Mouse (Mus musculus) heart, adult 2 months (tissue): Measurements from ENCODE around the gene Mtf1. TPM values are rescaled to one million over a fixed set of nuclear protein-coding genes. Genes with fewer than 3 reads are reported as not detected.

Experiments
- DNase-seq, 2 experiments: peaks; one replicate each; pipeline ENCODE4 v3.0.0; 2021
- H3K27ac ChIP-seq: fragments of 200-600 bp; 2 replicates; pipeline ENCODE4 v1.8.1; 2022
- H3K27me3 ChIP-seq: fragments of 200-500 bp; 2 replicates; pipeline ENCODE4 v1.6.1; 2012; ENCODE audit warnings: mild to moderate bottlenecking, low read length, inconsistent platforms, mixed read lengths; ENCODE audit not compliant: control insufficient read depth, insufficient read depth
- H3K36me3 ChIP-seq: fragments of 200-500 bp; 2 replicates; pipeline ENCODE4 v1.6.1; 2012; ENCODE audit warnings: low read length, inconsistent platforms; ENCODE audit not compliant: control insufficient read depth, insufficient read depth
- H3K4me1 ChIP-seq: fragments of 200-500 bp; 2 replicates; pipeline ENCODE4 v1.6.1; 2011; ENCODE audit warnings: low read length; ENCODE audit not compliant: control insufficient read depth, insufficient read depth
- H3K4me3 ChIP-seq: fragments of 200-600 bp; 2 replicates; pipeline ENCODE4 v1.8.1; 2022
- H3K79me2 ChIP-seq: fragments of 200-500 bp; replicated peaks from 2 replicates; pipeline ENCODE4 v1.6.1; 2012; ENCODE audit warnings: mild to moderate bottlenecking, inconsistent platforms, low read length, moderate library complexity, mixed read lengths; ENCODE audit not compliant: control insufficient read depth, insufficient read depth
- H3K9ac ChIP-seq: fragments of 200-500 bp; 2 replicates; pipeline ENCODE4 v1.6.1; 2012; ENCODE audit warnings: low read depth, mild to moderate bottlenecking, control low read depth, inconsistent platforms, low read length, mixed read lengths
- CTCF ChIP-seq: fragments of 200-600 bp; IDR thresholded peaks from 2 replicates; pipeline ENCODE4 v1.8.1; 2022; ENCODE audit warnings: antibody characterized with exemption, mild to moderate bottlenecking, moderate library complexity
- EP300 ChIP-seq: fragments of 200-500 bp; IDR thresholded peaks from 2 replicates; pipeline ENCODE4 v1.6.1; 2011; ENCODE audit warnings: low read depth, low read length, control low read depth; ENCODE audit not compliant: insufficient read depth
- POLR2A ChIP-seq: fragments of 200-500 bp; IDR thresholded peaks from 2 replicates; pipeline ENCODE4 v1.6.1; 2011; ENCODE audit warnings: mild to moderate bottlenecking, low read depth, low read length, control low read depth; ENCODE audit not compliant: insufficient read depth
- WGBS: fragments of 180-500 bp; shearing (Covaris S2); methylation state at CpG from one replicate; pipeline ENCODE4 v1.1.7; 2018; 5-methylcytosine and 5-hydroxymethylcytosine counted together
- intact Hi-C: fragments of 180-260 bp; cut with DNase I; formaldehyde crosslinking; loops from one replicate; pipeline ENCODE4 v1.15.1; 2025
- polyA plus RNA-seq: library from polyadenylated mRNA; depleted of rRNA; stranded (reverse); fragments of >200 nt; gene quantifications from 2 replicates; pipeline ENCODE4 v1.2.3, GENCODE M21; 2012
- total RNA-seq, 2 experiments: library from RNA; stranded (reverse); gene quantifications; 2 replicates each; pipeline ENCODE4 v1.2.3; 2021

The Mtf1 gene
- total and polyA plus RNA-seq, 3 experiments = 4.7 to 15.7 (median 15.3) TPM

- no peaks in the 10 kb centered on the region for H3K79me2 ChIP-seq
- H3K4me1 ChIP-seq = peaks cover 4% of the 10 kb centered on the region
- TF ChIP-seq CTCF (no peak), POLR2A (0 out of 2 replicates have a peak, but pooled peaks have one; percentile 20)
- H3K9ac ChIP-seq = peak within 1 kb of the TSS; percentile 99
- DNase-seq = peak; percentile 84 to 87
- H3K4me3 ChIP-seq = peak within 1 kb of the TSS; percentile 92
- H3K27ac ChIP-seq = peak within 1 kb of the TSS; percentile 93
- intact Hi-C loops = loop anchor here (1.0 to 10.0 kb wide), 3 partner anchors 86 to 214 kb away; partner anchors contain the start of genes 9930104L06Rik, Cdca8, Dnali1 and Sf3a3
- WGBS = under 1% methylated on average over 75 of the region's 75 CpGs
- H3K36me3 ChIP-seq = no peaks in the 10 kb centered on the region; the same call in 1 of the 2 replicates
- H3K27me3 ChIP-seq = no peaks in the 10 kb centered on the region
Observed at GRCm38 (mm10) chr4:124850933-124851658, 49.2 kb downstream of the Mtf1 start, which contains the start of gene 1110065P20Rik. TSS of gene 1110065P20Rik (minus strand) at chr4:124851196.

GRCm38 (mm10) chr4:124856294-124856693 is 54.4 kb downstream of the Mtf1 start:
- Histone ChIP-seq H3K27ac (no peak overlapping the region), H3K9ac (no peak overlapping the region), H3K79me2 (no peaks in the 10 kb centered on the region), H3K4me1 (peaks cover 2% of the 10 kb centered on the region), H3K4me3 (no peak overlapping the region), H3K36me3 (no peaks in the 10 kb centered on the region; the same call in 1 of the 2 replicates), H3K27me3 (no peaks in the 10 kb centered on the region; the same call in 1 of the 2 replicates)
- TF ChIP-seq CTCF (no peak), POLR2A (no peak), EP300 (no peak)
- intact Hi-C loops = loop anchor here (10.0 kb wide), 1 partner anchor 209 kb away; the partner anchor contains the start of genes Dnali1 and Snip1
- DNase-seq = no peak
- WGBS = 98% methylated on average over 8 of the region's 8 CpGs

GRCm38 (mm10) chr4:124858370-124858769 is 56.5 kb downstream of the Mtf1 start:
- DNase-seq = no peak
- Histone ChIP-seq H3K9ac (no peak overlapping the region), H3K27ac (no peak overlapping the region), H3K36me3 (no peaks in the 10 kb centered on the region; the same call in 1 of the 2 replicates), H3K4me3 (no peak overlapping the region), H3K27me3 (peaks cover 7% of the 10 kb centered on the region; the same call in 1 of the 2 replicates), H3K4me1 (no peaks in the 10 kb centered on the region), H3K79me2 (no peaks in the 10 kb centered on the region)
- intact Hi-C loops = loop anchor here (10.0 kb wide), 1 partner anchor 206 kb away; the partner anchor contains the start of genes Dnali1 and Snip1
- TF ChIP-seq EP300 (no peak), CTCF (no peak), POLR2A (no peak)
- 59% methylated on average over 5 of the region's 5 CpGs for WGBS

- no peak overlapping the region for H3K4me3 ChIP-seq
- no peaks in the 10 kb centered on the region for H3K36me3 ChIP-seq
- no peak overlapping the region for H3K27ac ChIP-seq
- H3K4me1 ChIP-seq = no peaks in the 10 kb centered on the region
- WGBS = 5% methylated on average over 7 of the region's 7 CpGs
- DNase-seq = peak; percentile 49 to 74
- intact Hi-C loops = no loop called here
- peaks cover 7% of the 10 kb centered on the region; the same call in 1 of the 2 replicates for H3K27me3 ChIP-seq
- H3K79me2 ChIP-seq = no peaks in the 10 kb centered on the region
- no peak for TF ChIP-seq EP300
- no peak for TF ChIP-seq CTCF
- no peak for TF ChIP-seq POLR2A
- no peak overlapping the region for H3K9ac ChIP-seq
Observed at GRCm38 (mm10) chr4:124860446-124860845, 58.5 kb downstream of the Mtf1 start.

- intact Hi-C loops = no loop called here
Observed at GRCm38 (mm10) chr4:124861283-124862188, 59.6 kb downstream of the Mtf1 start, which contains the start of gene Maneal. TSS of gene Maneal (minus strand) at chr4:124862171.

More at GRCm38 (mm10) chr4:124861283-124862188, 59.6 kb downstream of the Mtf1 start, which contains the start of gene Maneal:
- H3K79me2 ChIP-seq = no peaks in the 10 kb centered on the region
- no peak for DNase-seq
- H3K27me3 ChIP-seq = peaks cover 7% of the 10 kb centered on the region; the same call in 1 of the 2 replicates
- no peak within 1 kb of the TSS for H3K9ac ChIP-seq
- 5% methylated on average over 47 of the region's 77 CpGs for WGBS
- peak within 1 kb of the TSS; percentile 23; the same call in 1 of the 2 replicates for H3K4me3 ChIP-seq
- no peaks in the 10 kb centered on the region for H3K36me3 ChIP-seq
- TF ChIP-seq EP300 (no peak), POLR2A (no peak), CTCF (no peak)
- no peak within 1 kb of the TSS for H3K27ac ChIP-seq
- H3K4me1 ChIP-seq = no peaks in the 10 kb centered on the region
